Mouse (Mus musculus) cerebellum, postnatal 36 days (tissue): ENCODE results near the gene Gxylt2.

Source experiments
- DNase-seq, 2 experiments: peaks; one replicate each; pipeline ENCODE4 v3.0.0; 2021 to 2022; ENCODE audit warnings: mixed read lengths in 2 of 2

Gene Gxylt2

GRCm38 (mm10) chr6:100802381-100803083, 98.0 kb downstream of the Gxylt2 start:
- DNase-seq: peak in 1 of 2 experiments; percentile 4

- DNase-seq: no peak
Observed at GRCm38 (mm10) chr6:100803250-100803649, 98.7 kb downstream of the Gxylt2 start.

GRCm38 (mm10) chr6:100807187-100807586, 102.7 kb downstream of the Gxylt2 start:
- DNase-seq: no peak

- no peak for DNase-seq
Observed at GRCm38 (mm10) chr6:100807746-100808145, 103.2 kb downstream of the Gxylt2 start.

GRCm38 (mm10) chr6:100808221-100808778, 103.8 kb downstream of the Gxylt2 start:
- no peak for DNase-seq

- no peak for DNase-seq
Observed at GRCm38 (mm10) chr6:100810117-100810516, 105.6 kb downstream of the Gxylt2 start.

- no peak for DNase-seq
Observed at GRCm38 (mm10) chr6:100811731-100812130, 107.2 kb downstream of the Gxylt2 start.

GRCm38 (mm10) chr6:100821367-100821766, 116.8 kb downstream of the Gxylt2 start:
- DNase-seq: no peak

- no peak for DNase-seq
Observed at GRCm38 (mm10) chr6:100823356-100823755, 118.8 kb downstream of the Gxylt2 start.

GRCm38 (mm10) chr6:100824381-100824965, 119.9 kb downstream of the Gxylt2 start:
- DNase-seq: no peak

- DNase-seq: no peak
Observed at GRCm38 (mm10) chr6:100826046-100826445, 121.5 kb downstream of the Gxylt2 start.

- DNase-seq: no peak
Observed at GRCm38 (mm10) chr6:100828565-100828964, 124.0 kb downstream of the Gxylt2 start.

- DNase-seq: no peak
Observed at GRCm38 (mm10) chr6:100829770-100830169, 125.2 kb downstream of the Gxylt2 start.

- no peak for DNase-seq
Observed at GRCm38 (mm10) chr6:100831188-100831587, 126.7 kb downstream of the Gxylt2 start.

- no peak for DNase-seq
Observed at GRCm38 (mm10) chr6:100831751-100832150, 127.2 kb downstream of the Gxylt2 start.

- peak; percentile 88 to 92 for DNase-seq
Observed at GRCm38 (mm10) chr6:100833355-100833754, 128.8 kb downstream of the Gxylt2 start, which contains the start of gene Ppp4r2. Ppp4r2 (plus strand) TSS chr6:100833622.

- peak; percentile 58 to 61 for DNase-seq
Observed at GRCm38 (mm10) chr6:100833811-100834481, 129.4 kb downstream of the Gxylt2 start.

- DNase-seq: no peak
Observed at GRCm38 (mm10) chr6:100834489-100835160, 130.1 kb downstream of the Gxylt2 start.

GRCm38 (mm10) chr6:100845058-100845457, 140.5 kb downstream of the Gxylt2 start:
- no peak for DNase-seq

- no peak for DNase-seq
Observed at GRCm38 (mm10) chr6:100847264-100847663, 142.7 kb downstream of the Gxylt2 start.

GRCm38 (mm10) chr6:100848682-100849375, 144.3 kb downstream of the Gxylt2 start:
- no peak for DNase-seq

- DNase-seq: no peak
Observed at GRCm38 (mm10) chr6:100850671-100851081, 146.1 kb downstream of the Gxylt2 start.
